Mouse (Mus musculus): Measurements from ENCODE around the gene Tardbp. TPM values are rescaled to one million over a fixed set of nuclear protein-coding genes. Genes with fewer than 3 reads are reported as not detected.

Tardbp gene
- total and polyA plus RNA-seq, 3 experiments = 70.5 to 119 (median 116) TPM

DNA sequence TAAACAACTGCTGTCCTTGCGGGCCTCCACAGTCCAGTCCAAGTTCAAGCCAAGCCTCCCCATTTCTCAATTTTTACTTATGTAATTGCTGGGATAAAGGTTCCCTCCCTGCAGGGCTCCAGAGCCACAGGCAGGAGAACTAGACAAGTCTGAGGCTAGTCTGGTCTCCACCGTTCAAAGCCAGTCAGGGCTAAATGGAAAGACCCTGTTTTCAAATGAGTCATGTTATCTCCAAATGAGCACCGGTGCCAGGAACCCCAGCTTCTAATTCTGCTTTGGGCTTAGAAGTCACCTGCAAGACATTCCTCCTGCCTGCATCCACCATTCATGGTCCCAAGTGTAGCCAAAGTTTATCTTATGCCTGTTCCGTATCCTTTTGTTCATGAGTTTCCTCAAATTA is 24.9 kb downstream of the Tardbp start:
- no peak for TF ChIP-seq CTCF (IDR thresholded peaks at IDR 0.05)
- no peak for TF ChIP-seq POLR2A (IDR thresholded peaks at IDR 0.05; ENCODE audit: insufficient read depth, low read depth, low read length)
- no peak for TF ChIP-seq EP300 (IDR thresholded peaks at IDR 0.05; ENCODE audit: insufficient read depth, low read depth, low read length)
- H3K27ac ChIP-seq = no peak overlapping the region
- no peaks in the 10 kb centered on the region for H3K79me2 ChIP-seq (replicated peaks; ENCODE audit: control insufficient read depth, insufficient read depth, low read length)
- no peaks in the 10 kb centered on the region for H3K4me1 ChIP-seq (ENCODE audit: control insufficient read depth, insufficient read depth, low read length)
- intact Hi-C loops (cut with DNase I) = loop anchor here (5.0 kb wide), 1 partner anchor 110 kb away; no protein-coding TSS in a partner anchor
- DNase-seq = no peak
- H3K4me3 ChIP-seq = no peak overlapping the region
- no peaks in the 10 kb centered on the region for H3K27me3 ChIP-seq (ENCODE audit: control insufficient read depth, insufficient read depth, low read length)
- H3K9ac ChIP-seq (ENCODE audit: low read depth, low read length) = no peak overlapping the region
- no peaks in the 10 kb centered on the region for H3K36me3 ChIP-seq (ENCODE audit: control insufficient read depth, insufficient read depth, low read length)
- 53% methylated on average over 4 of the region's 4 CpGs for WGBS

DNA sequence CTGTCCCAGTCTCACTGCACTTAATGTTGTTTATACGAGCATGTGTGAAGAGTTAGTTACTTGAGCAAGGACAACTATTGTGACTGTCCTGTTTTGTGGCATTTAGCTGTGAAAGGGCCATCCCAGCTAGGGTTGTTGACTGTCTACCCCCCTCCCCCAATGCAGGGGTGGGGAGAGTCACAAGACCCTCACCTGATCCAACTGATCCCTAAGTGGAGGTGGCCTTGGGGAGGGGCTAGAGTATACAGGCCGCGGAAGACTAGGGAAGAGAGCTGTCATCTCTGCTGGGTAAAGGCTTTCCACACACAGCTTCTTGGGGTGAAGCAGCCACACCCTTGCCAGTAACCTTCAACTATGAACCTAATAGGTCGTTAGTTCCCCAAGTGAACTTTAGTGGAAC is 26.5 kb downstream of the Tardbp start:
- no peak for DNase-seq
- intact Hi-C loops (cut with DNase I) = loop anchor here (5.0 kb wide), 1 partner anchor 108 kb away; no protein-coding TSS in a partner anchor
- H3K4me3 ChIP-seq = no peak overlapping the region
- WGBS = 87% methylated on average over 4 of the region's 4 CpGs
- H3K27ac ChIP-seq = no peak overlapping the region
- no peaks in the 10 kb centered on the region for H3K36me3 ChIP-seq (ENCODE audit: control insufficient read depth, insufficient read depth, low read length)
- H3K9ac ChIP-seq (ENCODE audit: low read depth, low read length) = no peak overlapping the region
- no peaks in the 10 kb centered on the region for H3K27me3 ChIP-seq (ENCODE audit: control insufficient read depth, insufficient read depth, low read length)
- H3K79me2 ChIP-seq (replicated peaks; ENCODE audit: control insufficient read depth, insufficient read depth, low read length) = no peaks in the 10 kb centered on the region
- no peaks in the 10 kb centered on the region for H3K4me1 ChIP-seq (ENCODE audit: control insufficient read depth, insufficient read depth, low read length)
- TF ChIP-seq CTCF (IDR thresholded peaks at IDR 0.05) (no peak), POLR2A (IDR thresholded peaks at IDR 0.05; ENCODE audit: insufficient read depth, low read depth, low read length) (no peak), EP300 (IDR thresholded peaks at IDR 0.05; ENCODE audit: insufficient read depth, low read depth, low read length) (no peak)

DNA sequence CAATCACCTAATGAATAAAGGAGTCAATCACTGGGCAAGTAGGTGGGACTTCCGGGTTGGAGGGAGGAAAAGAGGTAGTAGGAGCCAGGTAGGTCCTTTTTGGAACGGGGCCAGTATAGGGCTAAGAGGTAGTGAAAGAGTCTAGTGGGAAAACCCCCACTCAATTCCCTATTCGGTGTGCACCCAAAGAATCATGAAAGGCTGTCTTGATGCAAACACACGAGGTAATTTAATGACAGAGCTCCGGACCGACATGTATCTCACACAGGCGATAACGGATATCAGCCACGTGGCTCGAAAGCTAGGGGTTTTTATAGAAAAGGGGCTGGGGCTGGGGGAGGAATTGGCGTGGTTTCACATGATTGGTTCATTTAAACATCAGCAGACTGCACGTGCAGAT is 28.0 kb downstream of the Tardbp start:
- Histone ChIP-seq H3K36me3 (ENCODE audit: control insufficient read depth, insufficient read depth, low read length) (no peaks in the 10 kb centered on the region), H3K27ac (no peak overlapping the region), H3K4me1 (ENCODE audit: control insufficient read depth, insufficient read depth, low read length) (no peaks in the 10 kb centered on the region), H3K4me3 (no peak overlapping the region), H3K27me3 (ENCODE audit: control insufficient read depth, insufficient read depth, low read length) (no peaks in the 10 kb centered on the region), H3K79me2 (replicated peaks; ENCODE audit: control insufficient read depth, insufficient read depth, low read length) (no peaks in the 10 kb centered on the region), H3K9ac (ENCODE audit: low read depth, low read length) (no peak overlapping the region)
- DNase-seq = no peak
- intact Hi-C loops (cut with DNase I) = no loop called here
- TF ChIP-seq EP300 (IDR thresholded peaks at IDR 0.05; ENCODE audit: insufficient read depth, low read depth, low read length) = no peak
- no peak for TF ChIP-seq POLR2A (IDR thresholded peaks at IDR 0.05; ENCODE audit: insufficient read depth, low read depth, low read length)
- TF ChIP-seq CTCF (IDR thresholded peaks at IDR 0.05) = no peak
- 95% methylated on average over 12 of the region's 12 CpGs for WGBS

DNA sequence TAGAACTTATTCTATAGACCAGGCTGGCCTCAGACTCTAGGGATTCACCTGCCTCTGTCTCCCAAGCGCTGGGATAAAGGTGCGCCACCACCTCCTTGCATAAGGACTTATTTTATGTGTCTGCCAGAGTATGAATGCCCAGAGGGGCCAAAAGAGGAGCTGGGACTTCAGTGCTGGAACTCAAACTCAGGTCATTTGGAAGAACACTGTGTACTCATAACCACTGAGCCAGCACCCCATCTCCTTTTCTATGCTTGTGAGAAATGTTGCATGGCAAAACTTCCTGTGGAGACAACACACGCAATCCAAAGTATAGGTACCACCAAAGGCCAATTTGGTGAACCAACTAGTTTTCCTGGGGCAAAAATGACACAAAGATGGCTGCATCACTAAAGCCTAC is 30.1 kb downstream of the Tardbp start:
- no peak for DNase-seq
- H3K36me3 ChIP-seq (ENCODE audit: control insufficient read depth, insufficient read depth, low read length) = no peaks in the 10 kb centered on the region
- no peak overlapping the region for H3K9ac ChIP-seq (ENCODE audit: low read depth, low read length)
- H3K79me2 ChIP-seq (replicated peaks; ENCODE audit: control insufficient read depth, insufficient read depth, low read length) = peaks cover 3% of the 10 kb centered on the region; the same call in 1 of the 2 replicates
- H3K27me3 ChIP-seq (ENCODE audit: control insufficient read depth, insufficient read depth, low read length) = no peaks in the 10 kb centered on the region
- intact Hi-C loops (cut with DNase I) = no loop called here
- H3K4me3 ChIP-seq = no peak overlapping the region
- 96% methylated on average over 3 of the region's 3 CpGs for WGBS
- TF ChIP-seq EP300 (IDR thresholded peaks at IDR 0.05; ENCODE audit: insufficient read depth, low read depth, low read length) (no peak), POLR2A (IDR thresholded peaks at IDR 0.05; ENCODE audit: insufficient read depth, low read depth, low read length) (no peak), CTCF (IDR thresholded peaks at IDR 0.05) (no peak)
- H3K4me1 ChIP-seq (ENCODE audit: control insufficient read depth, insufficient read depth, low read length) = no peaks in the 10 kb centered on the region
- no peak overlapping the region for H3K27ac ChIP-seq

DNA sequence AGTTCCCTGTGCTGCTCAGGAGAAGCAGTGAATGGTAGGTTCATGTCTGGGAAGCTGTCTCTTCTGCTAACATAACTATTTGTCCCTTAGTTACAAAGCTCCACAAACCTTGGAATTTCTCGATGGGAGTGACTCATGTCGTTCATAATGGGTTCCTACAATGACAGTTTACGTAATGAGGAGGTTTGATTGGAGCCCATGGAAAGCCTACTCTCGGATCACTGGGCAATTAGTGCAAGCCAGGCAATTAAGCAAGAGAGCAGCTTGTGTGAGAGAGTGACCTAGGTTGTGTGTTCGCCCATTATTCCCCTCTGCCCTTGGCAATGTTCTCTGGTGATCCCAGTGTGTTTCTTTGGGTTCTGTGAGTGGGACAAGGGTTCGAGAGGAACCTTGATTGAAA is 30.9 kb downstream of the Tardbp start:
- TF ChIP-seq CTCF (IDR thresholded peaks at IDR 0.05) = no peak
- no peak for TF ChIP-seq EP300 (IDR thresholded peaks at IDR 0.05; ENCODE audit: insufficient read depth, low read depth, low read length)
- TF ChIP-seq POLR2A (IDR thresholded peaks at IDR 0.05; ENCODE audit: insufficient read depth, low read depth, low read length) = no peak
- peaks cover 4% of the 10 kb centered on the region; the same call in 1 of the 2 replicates for H3K79me2 ChIP-seq (replicated peaks; ENCODE audit: control insufficient read depth, insufficient read depth, low read length)
- intact Hi-C loops (cut with DNase I) = no loop called here
- H3K27ac ChIP-seq = no peak overlapping the region
- no peaks in the 10 kb centered on the region for H3K36me3 ChIP-seq (ENCODE audit: control insufficient read depth, insufficient read depth, low read length)
- H3K4me1 ChIP-seq (ENCODE audit: control insufficient read depth, insufficient read depth, low read length) = no peaks in the 10 kb centered on the region
- H3K9ac ChIP-seq (ENCODE audit: low read depth, low read length) = no peak overlapping the region
- no peak overlapping the region for H3K4me3 ChIP-seq
- no peaks in the 10 kb centered on the region for H3K27me3 ChIP-seq (ENCODE audit: control insufficient read depth, insufficient read depth, low read length)
- 90% methylated on average over 6 of the region's 6 CpGs for WGBS
- no peak for DNase-seq

DNA sequence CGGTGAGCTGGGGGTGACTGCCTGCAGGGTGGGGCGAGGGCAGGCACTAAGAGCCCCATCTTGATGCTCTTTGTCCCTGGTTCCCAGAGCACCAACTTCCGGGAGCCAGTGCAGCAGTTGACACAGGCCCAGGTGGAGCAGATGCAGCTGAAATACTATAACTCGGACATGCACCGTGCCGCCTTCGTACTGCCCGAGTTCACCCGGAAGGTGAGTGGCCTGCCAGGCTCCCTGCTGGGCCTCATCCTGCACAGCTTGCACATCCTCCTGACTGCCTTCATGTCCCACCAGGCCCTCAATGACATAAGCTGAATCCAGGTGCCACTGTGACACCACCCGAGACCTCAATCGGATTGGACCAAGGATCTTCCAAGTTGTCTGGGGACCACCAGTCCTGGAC is 32.8 kb downstream of the Tardbp start:
- intact Hi-C loops (cut with DNase I) = no loop called here
- Histone ChIP-seq H3K79me2 (replicated peaks; ENCODE audit: control insufficient read depth, insufficient read depth, low read length) (peaks cover 4% of the 10 kb centered on the region; the same call in 1 of the 2 replicates), H3K36me3 (ENCODE audit: control insufficient read depth, insufficient read depth, low read length) (no peaks in the 10 kb centered on the region), H3K4me3 (no peak overlapping the region), H3K27me3 (ENCODE audit: control insufficient read depth, insufficient read depth, low read length) (no peaks in the 10 kb centered on the region), H3K9ac (ENCODE audit: low read depth, low read length) (no peak overlapping the region), H3K4me1 (ENCODE audit: control insufficient read depth, insufficient read depth, low read length) (peaks cover 3% of the 10 kb centered on the region), H3K27ac (no peak overlapping the region)
- TF ChIP-seq CTCF (IDR thresholded peaks at IDR 0.05) = no peak
- no peak for TF ChIP-seq POLR2A (IDR thresholded peaks at IDR 0.05; ENCODE audit: insufficient read depth, low read depth, low read length)
- TF ChIP-seq EP300 (IDR thresholded peaks at IDR 0.05; ENCODE audit: insufficient read depth, low read depth, low read length) = no peak
- 96% methylated on average over 11 of the region's 11 CpGs for WGBS
- DNase-seq = no peak
